Mouse (Mus musculus): ENCODE data around the gene Kif5c.

The Kif5c gene

DNA sequence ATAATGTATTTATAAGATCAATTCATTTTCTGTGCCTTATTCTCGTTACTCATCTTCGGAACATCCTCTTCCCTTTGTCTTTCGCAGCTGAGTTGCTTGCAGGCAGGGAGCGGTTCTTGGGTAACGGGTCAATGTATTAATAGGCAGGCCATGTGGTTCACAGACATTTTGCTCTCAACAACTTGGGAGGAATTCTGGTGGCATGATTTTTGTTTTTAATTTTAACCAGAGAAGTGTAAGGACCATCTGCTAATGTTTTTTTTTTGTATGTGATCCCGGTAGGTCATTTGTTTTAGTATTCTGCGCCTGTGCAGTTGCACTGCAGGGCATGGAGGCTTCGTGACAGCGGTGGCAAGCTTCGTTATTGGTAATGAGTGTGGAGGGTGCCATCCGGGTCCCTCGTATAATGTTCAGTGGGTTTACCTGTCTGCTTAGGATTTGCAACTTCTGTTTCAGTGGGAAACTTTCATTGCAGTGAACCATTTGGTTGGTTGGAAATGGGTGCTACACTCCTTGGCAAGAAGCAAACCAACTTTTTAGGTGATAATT, 41.4 kb downstream of the Kif5c start:
- intact Hi-C loops (cut with DNase I): no loop called here

DNA sequence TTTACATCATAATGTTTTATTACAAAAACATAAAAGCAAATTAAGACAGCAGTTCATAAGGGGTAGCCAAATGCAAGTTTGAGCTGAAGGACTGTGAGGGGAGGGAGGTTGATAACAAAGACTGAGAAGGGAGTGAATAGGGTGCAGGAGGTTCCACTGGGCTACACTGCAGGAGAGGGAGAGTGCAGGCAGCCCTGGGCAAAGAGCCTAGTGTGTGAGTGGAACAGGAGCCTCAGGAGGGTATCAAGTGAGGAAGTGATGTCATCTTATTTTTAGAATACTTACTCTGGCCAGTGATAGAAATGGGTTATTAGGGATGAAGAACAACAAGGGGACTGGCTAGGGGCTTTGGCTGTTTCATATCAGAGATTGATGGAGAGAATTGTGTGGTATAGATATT, 42.2 kb downstream of the Kif5c start:
- intact Hi-C loops (cut with DNase I): no loop called here

DNA sequence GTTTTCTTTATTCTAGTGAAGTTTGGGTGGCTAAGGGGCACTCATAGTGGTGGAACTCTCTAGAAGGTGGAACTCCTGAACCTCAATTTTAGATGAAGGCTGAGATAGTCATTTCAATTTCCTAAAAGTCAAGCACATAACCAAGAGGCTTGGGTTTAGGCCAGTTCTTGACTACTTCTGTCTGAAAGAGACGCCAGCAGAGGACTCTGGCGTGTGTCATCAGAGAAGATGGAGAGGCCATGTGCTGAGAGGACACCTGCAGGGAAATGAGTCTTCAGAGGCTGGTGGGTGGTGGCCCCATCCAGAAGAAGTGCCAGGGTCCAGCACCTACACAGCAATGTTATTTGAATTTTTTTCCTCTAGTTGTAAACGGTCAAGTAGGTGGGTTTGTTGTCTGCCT, 42.8 kb downstream of the Kif5c start:
- intact Hi-C loops (cut with DNase I): no loop called here

DNA sequence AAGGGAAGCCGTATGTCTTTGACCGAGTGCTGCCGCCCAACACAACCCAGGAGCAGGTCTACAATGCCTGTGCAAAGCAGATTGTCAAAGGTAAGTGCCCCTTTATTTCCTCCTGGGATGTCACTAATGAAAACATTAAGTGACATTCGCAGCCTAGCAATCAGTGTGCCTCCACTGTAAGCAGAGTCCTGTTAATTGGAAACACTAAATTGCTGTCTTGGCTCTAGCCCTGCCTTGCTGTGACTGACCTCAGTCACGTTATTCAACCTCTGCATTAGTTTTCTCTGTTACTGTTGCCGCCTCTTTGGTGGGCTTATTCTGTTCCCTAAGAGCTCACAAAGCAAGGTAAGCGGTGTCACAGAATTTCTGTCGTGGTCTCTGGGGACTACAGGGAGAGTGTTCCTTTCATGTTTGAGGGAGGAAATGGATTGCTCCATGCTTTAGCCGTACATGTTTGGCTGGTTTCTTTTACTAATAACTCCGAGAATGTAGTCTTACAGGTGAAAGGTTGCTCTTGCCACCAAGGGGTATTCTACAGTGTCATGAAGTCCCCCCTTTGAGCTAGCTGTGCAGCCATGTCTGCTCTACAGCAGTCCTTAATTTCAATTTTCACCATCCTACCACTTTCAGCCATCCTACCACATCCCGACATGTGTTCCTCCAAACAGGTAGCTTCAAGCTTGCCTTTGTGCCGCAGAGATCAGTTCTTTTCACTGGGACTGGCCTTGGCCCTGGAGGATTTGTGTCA, 52.8 kb downstream of the Kif5c start:
- intact Hi-C loops (cut with DNase I): no loop called here

DNA sequence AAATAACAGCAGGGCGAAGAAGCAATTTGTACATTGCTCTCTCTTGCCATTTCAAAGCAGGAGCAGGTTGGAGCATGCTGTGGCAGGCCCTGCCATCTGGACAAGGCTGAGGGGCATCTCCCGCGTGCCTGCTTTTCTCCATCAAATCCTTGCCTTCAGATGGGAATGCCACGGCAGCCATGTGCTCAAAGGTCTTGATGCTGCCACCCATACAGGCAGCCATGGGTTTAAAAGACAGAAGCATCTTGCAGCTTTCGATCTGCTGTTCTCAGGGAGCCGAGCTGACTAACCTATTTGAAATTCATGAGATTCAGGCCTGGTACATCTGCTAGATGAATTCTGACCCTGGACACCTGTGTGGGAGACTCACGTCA, 53.4 kb downstream of the Kif5c start:
- intact Hi-C loops (cut with DNase I): no loop called here

DNA sequence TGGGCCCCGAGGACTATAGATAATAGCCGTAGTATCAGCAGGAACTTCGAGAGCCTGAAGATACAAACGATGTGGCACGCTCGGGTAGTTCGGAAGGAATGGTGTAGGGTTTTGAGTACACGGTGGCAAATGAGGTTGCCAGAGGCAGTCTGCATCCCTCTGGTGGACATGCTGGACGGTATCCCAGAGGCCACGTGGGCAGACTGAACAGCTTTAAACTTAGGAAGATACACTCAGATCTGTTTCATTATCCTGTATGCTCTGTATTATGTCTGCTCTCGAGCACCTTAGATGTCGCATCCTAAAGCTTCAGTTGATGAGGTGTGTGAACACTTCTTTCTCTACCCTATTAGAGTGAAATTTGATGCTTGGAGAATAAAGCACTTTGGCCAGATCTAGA, 56.9 kb downstream of the Kif5c start:
- intact Hi-C loops (cut with DNase I): no loop called here

DNA sequence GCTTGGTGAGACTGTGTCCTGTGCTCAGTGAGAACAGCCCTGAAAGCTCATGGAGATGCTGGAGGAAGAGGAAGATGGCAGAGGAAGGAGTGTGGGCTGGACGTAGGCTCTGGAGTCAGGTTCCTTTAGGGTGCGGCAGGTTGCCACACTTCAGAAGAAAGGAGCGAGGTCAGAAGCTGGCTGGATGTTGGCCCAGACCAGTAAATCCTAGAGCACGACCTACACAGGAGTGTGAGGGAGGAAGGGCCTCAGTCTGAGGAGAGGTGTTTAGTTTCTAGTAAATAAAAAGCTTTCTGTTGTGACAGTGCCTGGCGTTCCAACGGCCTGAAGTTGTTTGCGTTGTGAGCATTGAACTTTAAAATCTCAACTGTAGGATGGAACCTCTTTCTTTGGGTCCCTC, 59.3 kb downstream of the Kif5c start:
- intact Hi-C loops (cut with DNase I): no loop called here

DNA sequence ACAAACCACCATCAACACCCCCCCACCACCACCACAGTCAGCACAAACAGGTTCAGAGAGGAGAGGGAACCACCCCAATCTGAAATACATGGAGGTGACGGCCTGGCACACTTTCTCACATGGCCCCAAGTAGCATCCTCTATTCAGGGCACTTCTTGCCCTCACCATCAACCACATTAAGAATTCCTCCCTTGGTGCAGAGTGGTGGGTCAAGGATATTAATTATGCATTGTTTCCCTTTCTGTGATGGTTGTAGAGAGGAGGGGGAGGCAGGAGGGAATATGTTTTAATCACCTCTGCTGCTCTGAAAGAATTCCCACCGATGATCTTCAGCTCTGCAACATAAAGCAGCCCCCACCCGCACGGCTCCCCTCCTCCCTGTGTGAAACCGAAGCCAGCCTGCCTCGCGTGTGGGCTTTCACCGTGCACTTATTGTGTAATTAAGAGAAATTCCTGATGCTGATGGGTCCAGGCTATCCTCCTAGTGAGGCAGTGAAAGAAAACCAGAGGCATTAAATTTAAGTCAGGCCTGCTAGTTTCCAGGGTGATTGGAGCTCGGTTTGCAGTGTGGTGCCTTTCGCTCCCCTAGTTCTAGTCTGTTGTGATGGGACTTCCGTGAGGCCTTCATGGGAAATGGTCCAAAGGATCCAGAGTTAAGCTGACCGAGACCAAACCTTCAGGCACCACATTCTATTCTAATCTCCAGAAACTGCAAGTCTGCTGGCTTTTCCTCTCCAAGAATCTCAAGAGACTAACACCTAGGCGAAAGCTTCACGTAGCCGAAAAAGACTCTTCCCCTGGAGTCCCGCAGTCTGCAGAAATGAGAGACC, 60.3 kb downstream of the Kif5c start:
- intact Hi-C loops (cut with DNase I): no loop called here

DNA sequence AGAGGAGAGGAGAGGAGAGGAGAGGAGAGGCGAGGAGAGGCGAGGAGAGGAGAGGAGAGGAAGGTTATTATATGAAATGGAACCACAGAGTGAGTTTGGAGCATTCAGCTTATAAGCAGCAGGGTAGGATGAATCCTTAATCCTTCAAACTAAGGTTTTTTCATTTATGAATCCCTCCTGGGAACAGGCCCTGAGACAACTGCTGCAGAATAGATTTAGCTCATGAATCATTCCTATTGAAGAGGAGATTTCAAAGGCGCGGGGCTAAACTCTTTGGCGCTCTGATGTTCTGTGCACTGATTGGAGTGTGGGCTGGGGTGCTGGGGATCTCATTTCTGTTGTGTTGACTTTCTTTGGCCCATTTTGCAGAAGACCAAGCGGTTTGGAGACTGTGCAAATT, 63.7 kb downstream of the Kif5c start:
- intact Hi-C loops (cut with DNase I): no loop called here

DNA sequence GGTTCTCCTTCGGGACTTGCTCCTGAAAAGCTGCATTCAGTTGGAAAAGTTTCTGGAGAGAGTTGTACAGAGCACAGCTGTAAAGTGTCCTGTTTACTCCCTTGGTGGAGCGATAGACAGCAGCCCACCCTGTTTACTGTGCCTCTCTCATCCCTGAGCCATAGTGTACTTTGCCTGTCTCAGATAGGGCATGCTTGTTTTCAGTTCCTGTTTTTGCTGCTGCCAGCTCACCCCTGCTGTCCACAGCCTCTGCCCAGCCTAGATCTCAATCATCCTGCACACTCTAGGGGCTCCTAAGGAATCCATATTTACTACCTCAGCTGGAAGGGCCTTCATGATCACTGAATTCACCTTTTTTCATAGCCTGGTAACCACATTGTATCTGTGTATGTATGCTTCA, 65.7 kb downstream of the Kif5c start:
- intact Hi-C loops (cut with DNase I): no loop called here

DNA sequence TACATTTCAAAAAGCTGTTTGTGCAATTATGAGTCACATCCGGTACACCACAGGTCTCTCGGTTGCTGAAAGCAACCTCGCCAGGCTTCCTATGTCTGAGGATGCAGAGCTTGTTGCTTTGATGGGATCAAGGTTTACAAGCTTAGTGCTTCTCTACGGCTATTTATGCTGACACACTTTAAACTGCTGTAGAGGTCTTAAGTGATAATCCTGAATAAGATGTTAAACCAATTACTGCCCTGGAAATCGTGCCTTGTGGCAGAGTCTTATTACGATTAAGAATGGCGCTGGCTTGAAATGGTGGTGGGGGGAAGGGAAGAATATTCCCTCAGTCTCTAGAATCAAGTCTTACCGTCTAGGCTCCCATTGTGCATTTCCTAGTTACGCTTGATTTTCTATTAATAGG, 71.3 kb downstream of the Kif5c start:
- intact Hi-C loops (cut with DNase I): no loop called here

DNA sequence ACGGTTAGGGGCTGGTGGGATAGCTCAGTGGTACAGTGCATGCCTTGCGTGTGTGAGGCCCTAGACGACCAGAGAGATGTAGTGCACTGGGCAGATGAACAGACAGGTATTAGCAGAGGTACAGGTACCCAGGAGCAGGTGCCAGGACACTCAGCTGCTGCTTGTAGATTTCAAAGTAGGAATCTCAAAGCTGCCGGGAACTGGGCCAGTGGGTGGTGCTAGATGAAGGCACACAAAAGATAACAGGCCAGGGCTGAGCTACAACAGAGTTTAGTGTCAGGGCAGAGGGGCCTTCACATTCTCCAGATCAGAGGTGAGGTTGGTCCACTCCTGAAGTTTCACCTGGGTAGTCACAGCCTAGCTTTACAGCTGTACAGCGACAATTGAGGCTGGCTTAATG, 72.3 kb downstream of the Kif5c start:
- intact Hi-C loops (cut with DNase I): no loop called here

DNA sequence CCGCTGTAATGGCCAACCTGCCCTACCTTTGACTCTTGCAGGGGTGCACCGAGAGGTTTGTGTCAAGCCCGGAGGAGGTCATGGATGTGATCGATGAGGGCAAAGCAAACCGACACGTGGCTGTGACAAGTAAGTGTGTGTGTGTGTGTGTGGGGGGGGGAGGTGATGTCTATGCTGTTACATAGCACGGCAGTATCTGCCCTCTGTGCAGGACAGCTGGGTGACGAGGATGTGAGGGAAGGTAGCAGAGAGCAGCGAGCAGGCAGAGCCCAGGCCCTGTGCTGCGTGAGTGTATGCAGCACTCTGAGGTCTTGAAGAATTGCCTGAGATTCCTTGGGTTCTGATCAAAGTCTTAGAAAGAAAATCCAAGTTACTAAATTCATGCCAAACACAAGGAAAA, 75.6 kb downstream of the Kif5c start:
- intact Hi-C loops (cut with DNase I): no loop called here

DNA sequence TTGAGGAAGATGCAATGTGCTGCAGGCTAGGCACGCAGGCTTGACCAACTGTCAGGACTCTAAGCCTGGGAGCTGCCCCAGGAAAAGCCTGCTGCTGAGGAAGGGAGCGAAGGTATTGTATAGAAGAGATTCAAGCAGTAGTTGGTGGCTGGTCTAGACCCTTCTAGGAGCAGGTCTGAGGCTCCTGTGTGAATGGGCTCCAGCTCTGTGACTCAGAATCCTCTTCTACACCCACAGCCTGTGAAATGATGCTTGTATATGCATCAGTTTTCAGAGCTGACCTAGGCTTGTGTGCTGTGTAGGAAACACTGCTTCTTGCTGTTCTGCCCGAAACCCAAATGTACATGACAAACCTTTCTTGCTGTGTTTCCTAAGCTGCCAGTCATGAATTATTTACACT, 76.4 kb downstream of the Kif5c start:
- intact Hi-C loops (cut with DNase I): no loop called here

DNA sequence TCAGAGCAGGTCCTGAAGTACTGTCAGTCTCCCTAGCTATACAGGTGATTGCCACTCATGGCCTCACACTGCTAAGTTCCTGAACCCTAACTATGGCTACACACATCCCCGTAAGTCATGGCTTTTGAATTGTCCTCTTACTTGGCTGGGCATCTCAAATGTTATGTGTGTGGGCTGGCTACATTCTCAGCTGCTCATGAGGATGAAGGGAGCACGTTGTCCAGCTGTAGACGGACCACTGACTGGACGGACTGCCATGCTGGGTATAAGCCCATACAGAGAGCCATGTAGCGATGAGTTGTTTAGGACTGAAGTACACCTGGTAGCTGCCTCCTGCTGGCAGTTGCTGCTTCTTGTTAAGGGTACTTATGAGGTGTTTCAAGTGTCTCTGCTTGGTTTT, 79.8 kb downstream of the Kif5c start:
- intact Hi-C loops (cut with DNase I): no loop called here

DNA sequence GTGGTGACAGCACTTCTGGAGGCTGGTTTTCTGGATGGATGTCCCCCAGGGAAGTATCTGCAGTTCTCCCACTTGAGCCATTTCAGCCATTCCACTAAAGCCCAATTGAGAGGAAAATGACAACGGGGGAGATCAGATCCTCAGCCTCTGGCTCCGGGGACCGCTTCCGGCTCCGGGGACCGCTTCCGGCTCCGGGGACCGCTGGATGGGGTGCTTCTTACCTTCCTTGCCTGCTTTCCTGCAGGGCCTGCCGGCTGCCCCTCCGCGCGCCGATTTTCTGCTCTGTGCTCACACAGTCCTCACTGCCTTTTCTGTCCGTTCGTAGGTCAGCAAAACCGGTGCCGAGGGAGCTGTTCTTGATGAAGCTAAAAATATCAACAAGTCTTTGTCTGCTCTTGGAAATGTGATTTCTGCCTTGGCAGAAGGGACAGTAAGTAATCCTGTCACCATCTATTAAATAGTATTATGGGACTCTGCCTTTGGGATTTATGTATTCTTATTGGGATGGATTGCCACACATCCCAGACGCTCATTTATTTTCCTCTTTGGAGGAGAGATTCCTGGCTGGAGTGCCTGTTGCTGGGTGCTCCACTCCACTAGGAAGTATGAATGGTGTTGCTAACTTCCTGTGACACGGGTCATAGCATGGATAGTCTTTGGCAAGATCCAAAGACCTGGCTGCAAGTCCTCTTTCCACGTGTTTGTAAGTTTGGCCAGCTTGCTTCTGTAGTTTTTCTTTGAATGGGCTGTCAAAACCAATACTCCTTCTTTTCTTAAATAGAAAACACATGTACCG, 81.3 kb downstream of the Kif5c start:
- intact Hi-C loops (cut with DNase I): no loop called here

DNA sequence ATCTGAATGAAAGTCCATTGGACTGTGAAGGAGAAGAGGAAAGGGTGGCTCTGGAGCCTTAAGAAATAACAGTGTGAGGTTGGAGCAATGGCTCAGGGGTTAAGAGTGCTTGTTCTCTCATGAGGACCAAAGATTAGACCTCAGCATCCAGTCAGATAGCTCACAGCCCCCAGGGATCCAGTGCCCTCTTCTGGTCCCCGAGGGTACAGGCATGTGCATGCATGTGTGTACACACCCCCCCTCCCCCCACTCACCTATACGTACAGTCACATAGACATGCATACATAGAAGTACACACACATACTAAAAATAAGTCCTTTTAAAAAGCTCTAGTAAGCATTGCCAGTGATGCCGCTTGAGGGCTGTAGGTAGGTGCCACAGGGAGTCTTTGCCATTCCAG, 91.1 kb downstream of the Kif5c start:
- intact Hi-C loops (cut with DNase I): no loop called here

DNA sequence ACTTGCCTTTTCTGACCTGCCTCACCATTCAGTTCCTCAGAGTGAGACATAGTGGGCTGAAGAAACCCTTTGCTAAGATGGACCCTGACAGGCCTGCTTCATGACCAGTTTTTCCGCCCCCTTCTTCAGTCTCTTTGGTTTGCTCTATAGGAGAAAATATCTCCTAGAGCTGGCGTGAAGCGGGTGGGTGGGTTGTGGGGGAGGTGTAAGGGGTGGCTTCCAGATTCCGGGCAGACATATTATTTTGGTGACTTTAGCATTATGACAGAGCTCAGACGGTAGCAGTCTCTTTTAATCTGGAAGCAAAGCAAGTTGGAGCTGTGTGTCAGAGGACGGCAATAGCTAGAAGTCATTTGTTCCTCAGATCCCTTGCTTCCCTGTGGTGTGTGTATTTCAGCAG, 92.6 kb downstream of the Kif5c start:
- intact Hi-C loops (cut with DNase I): no loop called here

DNA sequence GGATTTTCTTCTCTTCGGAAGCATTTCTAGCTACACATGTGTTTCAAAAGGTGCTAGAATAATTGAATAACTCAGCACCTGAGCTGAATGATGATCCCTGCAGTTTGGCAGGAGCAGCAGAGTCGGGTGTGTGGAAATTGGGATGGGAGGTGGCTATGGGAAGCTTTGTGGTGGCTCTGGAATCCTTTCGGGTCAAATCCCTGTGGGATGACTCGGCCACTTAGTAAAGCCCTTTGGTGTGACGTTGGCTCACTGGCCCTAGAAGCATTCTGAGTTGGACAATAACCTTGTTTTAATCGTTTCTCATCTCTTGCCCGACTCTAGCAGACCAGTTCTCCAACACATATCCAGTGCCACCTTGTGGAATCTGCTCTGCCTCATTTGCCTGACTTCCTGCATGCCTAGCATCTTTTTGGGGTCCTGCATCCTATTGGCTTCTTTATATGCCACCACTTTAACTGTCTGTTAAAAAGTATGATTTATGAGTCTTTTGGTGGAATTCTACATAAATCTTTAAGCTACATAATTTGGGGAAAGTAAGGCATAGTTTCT, 93.3 kb downstream of the Kif5c start:
- intact Hi-C loops (cut with DNase I): no loop called here

DNA sequence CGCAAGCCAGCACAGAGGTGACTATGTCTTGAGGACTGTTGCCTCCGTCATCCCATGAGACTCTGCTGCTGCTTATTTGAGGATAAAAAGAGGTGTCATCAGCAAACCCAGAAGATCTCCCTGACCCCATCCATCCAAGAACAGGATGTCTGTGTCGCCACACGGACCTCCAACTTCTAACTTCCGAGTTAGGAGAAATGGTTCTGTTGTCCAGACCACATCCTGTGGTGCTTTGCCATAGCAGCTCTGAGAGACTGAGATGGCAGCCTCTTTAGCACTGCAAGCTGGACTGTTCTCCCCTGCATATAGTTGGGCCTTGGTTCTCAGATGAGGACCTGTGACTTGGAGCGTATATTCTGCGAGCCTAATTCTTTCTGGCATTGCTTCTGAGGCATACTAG, 97.4 kb downstream of the Kif5c start:
- intact Hi-C loops (cut with DNase I): no loop called here

DNA sequence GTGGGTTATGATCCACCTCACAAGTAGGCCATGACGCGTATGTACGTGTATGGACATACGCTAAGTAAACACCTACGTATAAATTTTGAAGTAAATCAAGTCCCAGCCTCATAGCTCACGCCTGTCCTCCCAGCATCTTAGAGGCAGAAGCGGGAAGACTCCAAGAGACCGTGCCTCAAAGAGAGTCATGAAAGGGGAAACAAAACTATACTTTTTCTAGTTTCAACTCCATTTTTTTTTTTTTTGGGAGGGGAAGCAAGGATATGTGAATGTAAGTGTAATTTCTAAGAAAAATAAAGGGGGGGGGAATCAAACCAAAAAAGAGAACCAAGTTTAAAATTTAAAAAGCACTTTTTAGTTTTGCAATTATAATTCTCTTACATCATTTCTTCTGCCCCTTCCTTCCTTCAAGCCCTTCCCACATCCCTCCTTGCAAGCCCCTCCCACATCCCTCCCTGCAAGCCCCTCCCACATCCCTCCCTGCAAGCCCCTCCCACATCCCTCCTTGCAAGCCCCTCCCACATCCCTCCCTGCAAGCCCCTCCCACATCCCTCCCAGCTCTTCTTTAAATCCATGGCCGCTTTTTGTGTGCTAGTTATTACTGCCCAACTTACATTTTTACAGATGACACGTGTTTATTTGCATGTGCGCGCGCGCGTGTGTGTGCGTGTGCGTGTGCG, 98.5 kb downstream of the Kif5c start:
- intact Hi-C loops (cut with DNase I): no loop called here

Data from adrenal gland (tissue).